Mouse (Mus musculus): Measurements from ENCODE around the gene Aire.

DNA sequence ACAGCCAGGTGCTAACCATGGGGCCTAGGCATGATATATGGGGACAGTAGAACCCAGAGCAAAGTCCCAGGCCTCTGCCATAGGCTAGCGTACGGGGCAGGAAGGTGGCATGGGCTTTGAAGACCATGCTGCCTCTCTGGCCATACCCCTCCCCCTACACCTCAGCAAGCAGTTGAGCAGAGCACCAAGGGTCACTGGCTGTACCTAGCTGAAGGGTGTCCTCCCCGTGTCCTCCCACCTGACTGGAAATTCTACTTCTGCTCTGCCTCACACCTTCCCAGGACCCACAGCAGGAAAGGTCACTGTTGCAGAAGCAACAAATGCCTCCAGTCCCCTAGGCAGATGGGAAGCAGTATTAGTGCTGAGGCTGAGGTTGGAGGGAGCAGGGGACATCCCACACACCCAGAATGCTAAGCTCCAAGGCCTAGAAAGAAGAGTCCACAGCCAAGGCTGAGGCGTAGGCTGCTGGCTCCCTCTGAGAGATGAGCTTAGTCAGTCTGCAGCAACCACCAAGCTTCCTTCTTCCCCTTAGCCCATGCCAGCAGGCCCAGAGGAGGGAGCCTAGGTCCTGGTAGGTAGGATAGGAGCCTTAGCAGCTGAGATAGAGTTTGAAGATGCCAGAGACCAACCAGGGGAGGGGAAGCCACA is 37.5 kb downstream of the Aire start:
- TF ChIP-seq CTCF (IDR thresholded peaks at IDR 0.05; ENCODE audit: low read depth, low read length) (no peak), POLR2A (IDR thresholded peaks at IDR 0.05; ENCODE audit: insufficient read depth, low read length) (no peak)
